Mouse (Mus musculus) MEL (cell line): ENCODE measurements around the gene Ager.

Experiments
- CTCF ChIP-seq, 3 experiments: IDR thresholded peaks in 2 of 3; conservative IDR thresholded peaks in 1 of 3; 2 replicates each; pipeline ENCODE4 v1.5.1; 2011 to 2012; ENCODE audit warnings: low read length in 3 of 3, low read depth in 2 of 3, mild to moderate bottlenecking in 2 of 3, improper control_type of control experiment in 1 of 3, inconsistent platforms in 1 of 3, mixed read lengths in 1 of 3, moderate library complexity in 1 of 3; ENCODE audit not compliant: control insufficient read depth in 1 of 3, insufficient read depth in 1 of 3, poor library complexity in 1 of 3, severe bottlenecking in 1 of 3
- EP300 ChIP-seq, 2 experiments: IDR thresholded peaks; 2 replicates each; pipeline ENCODE4 v1.6.1; 2011; ENCODE audit warnings: improper control_type of control experiment in 2 of 2, low read length in 2 of 2, low read depth in 1 of 2, mild to moderate bottlenecking in 1 of 2
- MEF2A ChIP-seq: IDR thresholded peaks from 2 replicates; pipeline ENCODE4 v1.6.1; 2014; ENCODE audit warnings: low read depth, mild to moderate bottlenecking, inconsistent platforms, low read length, improper control_type of control experiment; ENCODE audit not compliant: poor library complexity, insufficient replicate concordance, severe bottlenecking; ENCODE audit errors: extremely low read depth
- POLR2A ChIP-seq, 2 experiments: IDR thresholded peaks; 2 replicates each; pipeline ENCODE4 v1.6.1; 2011 to 2012; ENCODE audit warnings: low read length in 2 of 2, mild to moderate bottlenecking in 2 of 2, control low read depth in 1 of 2, improper control_type of control experiment in 1 of 2, low read depth in 1 of 2, moderate library complexity in 1 of 2; ENCODE audit not compliant: control insufficient read depth in 1 of 2, insufficient read depth in 1 of 2, poor library complexity in 1 of 2
- POLR2AphosphoS2 ChIP-seq: IDR thresholded peaks from 2 replicates; pipeline ENCODE4 v1.6.1; 2011; ENCODE audit warnings: low read length, improper control_type of control experiment

DNA sequence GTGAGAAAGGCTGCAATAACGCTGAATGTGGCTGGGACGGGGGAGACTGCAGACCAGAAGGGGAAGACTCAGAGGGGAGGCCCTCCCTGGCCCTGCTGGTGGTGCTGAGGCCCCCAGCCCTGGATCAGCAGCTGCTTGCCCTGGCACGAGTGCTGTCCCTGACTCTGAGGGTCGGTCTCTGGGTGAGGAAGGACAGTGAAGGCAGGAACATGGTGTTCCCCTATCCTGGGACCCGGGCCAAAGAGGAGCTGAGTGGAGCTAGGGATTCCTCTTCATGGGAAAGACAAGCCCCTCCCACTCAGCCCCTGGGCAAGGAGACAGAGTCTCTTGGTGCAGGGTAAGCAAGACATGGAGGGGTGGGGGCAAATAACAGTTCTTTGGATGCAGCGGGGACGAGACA lies 14.3 kb upstream of the Ager start:
- TF ChIP-seq POLR2AphosphoS2, result no peak
- TF ChIP-seq EP300 (IDR thresholded peaks at IDR 0.05; ENCODE audit: low read depth in 1 of 2, low read length in 2 of 2), result no peak
- no peak for TF ChIP-seq MEF2A
- no peak for TF ChIP-seq POLR2A (IDR thresholded peaks at IDR 0.05; ENCODE audit: control insufficient read depth in 1 of 2, insufficient read depth in 1 of 2, low read depth in 1 of 2, low read length in 2 of 2, poor library complexity in 1 of 2)
- no peak for TF ChIP-seq CTCF (IDR thresholded peaks at IDR 0.05 in 2 of 3, conservative IDR thresholded peaks at IDR 0.05 in 1 of 3; ENCODE audit: control insufficient read depth in 1 of 3, insufficient read depth in 1 of 3, low read depth in 2 of 3, low read length in 3 of 3, poor library complexity in 1 of 3, severe bottlenecking in 1 of 3)
